In genomic region chr5:114859253-114859652, GRCm38 (mm10) we compare ENCODE assay signal across 9 mouse cellular contexts. TPM values are rescaled to one million over a fixed set of nuclear protein-coding genes. Genes with fewer than 3 reads are reported as not detected.
DNase-seq lines count a peak whose midpoint lies in the region; ATAC-seq and TF ChIP-seq lines count a peak whose summit lies in the region.
"Had no signal": no experiment of that assay in that cellular context is flagged by ENCODE, and none has a peak within 500 bp of the region (broad histone marks: within the 10 kb centered on the region; RNA-seq: fewer than 3 reads in every experiment).

No protein-coding gene starts in this region.

- H3K36me3 ChIP-seq in forebrain, embryonic 11.5 days (ENCODE audit: control insufficient read depth, insufficient read depth, low read length) = no peaks in the 10 kb centered on the region
- H3K36me3 ChIP-seq in liver, postnatal 0 days (replicated peaks; ENCODE audit: insufficient read depth, low read length) = no peaks in the 10 kb centered on the region
- H3K36me3 ChIP-seq in neural tube, embryonic 15.5 days = no peaks in the 10 kb centered on the region
- no peaks in the 10 kb centered on the region for H3K36me3 ChIP-seq in thymus, adult 2 months (ENCODE audit: control insufficient read depth, insufficient read depth, low read length)

- no peak overlapping the region for H3K27ac ChIP-seq in forebrain, embryonic 11.5 days (ENCODE audit: low read depth, low read length)
- no peak overlapping the region for H3K27ac ChIP-seq in liver, postnatal 0 days (ENCODE audit: low read depth)
- 0 out of 2 replicates have a peak overlapping the region, but pooled peaks have one; percentile 0 for H3K27ac ChIP-seq in neural tube, embryonic 15.5 days (replicated peaks)
- H3K27ac ChIP-seq in thymus, adult 2 months (ENCODE audit: control insufficient read depth, insufficient read depth, low read length) = no peak overlapping the region

- peak overlapping the region; percentile 52 for H3K9ac ChIP-seq in forebrain, embryonic 11.5 days (ENCODE audit: low read length)
- no peak overlapping the region for H3K9ac ChIP-seq in liver, postnatal 0 days (replicated peaks)
- H3K9ac ChIP-seq in neural tube, embryonic 15.5 days (replicated peaks) = peak overlapping the region; percentile 30; the same call in 1 of the 2 replicates

- no peak for TF ChIP-seq POLR2A in thymus, adult 2 months (IDR thresholded peaks at IDR 0.05; ENCODE audit: control insufficient read depth, extremely low read depth, insufficient read depth, low read length, poor library complexity)

- H3K9me3 ChIP-seq in forebrain, embryonic 11.5 days (ENCODE audit: control insufficient read depth, low read length) = no peaks in the 10 kb centered on the region
- H3K9me3 ChIP-seq in liver, postnatal 0 days (ENCODE audit: low read length) = no peaks in the 10 kb centered on the region
- no peaks in the 10 kb centered on the region for H3K9me3 ChIP-seq in neural tube, embryonic 15.5 days (replicated peaks)

- intact Hi-C loops in heart, postnatal 10 days (cut with DNase I) = loop anchor here (2.0 kb wide), 1 partner anchor 156 kb away; no protein-coding TSS in a partner anchor

- peak overlapping the region; percentile 18 for H3K4me3 ChIP-seq in forebrain, embryonic 11.5 days (ENCODE audit: low read depth, low read length)
- no peak overlapping the region for H3K4me3 ChIP-seq in liver, postnatal 0 days (ENCODE audit: low read depth, low read length)
- H3K4me3 ChIP-seq in neural tube, embryonic 15.5 days (replicated peaks) = peak overlapping the region; percentile 28
- no peak overlapping the region for H3K4me3 ChIP-seq in thymus, adult 2 months (ENCODE audit: control insufficient read depth, insufficient read depth, low read length)

- no peak for TF ChIP-seq EP300 in liver, postnatal 0 days (IDR thresholded peaks at IDR 0.05; ENCODE audit: low read depth)

- WGBS in forebrain, embryonic 11.5 days = 4% methylated on average over 18 of the region's 18 CpGs
- 5% methylated on average over 18 of the region's 18 CpGs for WGBS in liver, postnatal 0 days (ENCODE audit: insufficient replicate concordance)
- 5% methylated on average over 18 of the region's 18 CpGs for WGBS in neural tube, embryonic 15.5 days
- WGBS in thymus, adult 2 months = 6% methylated on average over 18 of the region's 18 CpGs

- H3K4me1 ChIP-seq in forebrain, embryonic 11.5 days (replicated peaks; ENCODE audit: control insufficient read depth, insufficient read depth, low read length) = no peaks in the 10 kb centered on the region
- H3K4me1 ChIP-seq in liver, postnatal 0 days (ENCODE audit: insufficient read depth) = peaks cover 4% of the 10 kb centered on the region; the same call in 1 of the 2 replicates
- 0 out of 2 replicates have a peak, but pooled peaks cover 4% of the 10 kb centered on the region for H3K4me1 ChIP-seq in neural tube, embryonic 15.5 days
- 0 out of 2 replicates have a peak, but pooled peaks cover 2% of the 10 kb centered on the region for H3K4me1 ChIP-seq in thymus, adult 2 months (replicated peaks; ENCODE audit: control insufficient read depth, insufficient read depth, low read length)

- ATAC-seq in forebrain, embryonic 11.5 days (replicated peaks; ENCODE audit: low FRiP score) = no peak
- 0 out of 2 replicates have a peak, but pooled peaks have one; percentile 26 for ATAC-seq in liver, postnatal 0 days
- peak; percentile 79 for ATAC-seq in neural tube, embryonic 15.5 days (ENCODE audit: low FRiP score)

- peak; percentile 44 to 60 for DNase-seq in CD8-positive naive resting alpha-beta T cell, adult 2 months (ENCODE audit: low read depth in 2 of 2, low spot score in 2 of 2)
- DNase-seq in c-Kit-positive CD71-negative TER-119-negative erythroid progenitor cells, embryonic 14.5 days (ENCODE audit: low read depth) = peak; percentile 53
- peak; percentile 90 for DNase-seq in forebrain, embryonic 11.5 days (ENCODE audit: low spot score)
- peak; percentile 71 to 83 for DNase-seq in heart, postnatal 10 days
- DNase-seq in kidney, postnatal 4 days = peak; percentile 85 to 87
- peak; percentile 82 for DNase-seq in liver, postnatal 0 days
- peak; percentile 54 for DNase-seq in thymus, adult 2 months

- peak overlapping the region; percentile 57 for H3K4me2 ChIP-seq in forebrain, embryonic 11.5 days (ENCODE audit: low read depth, low read length, severe bottlenecking)
- H3K4me2 ChIP-seq in liver, postnatal 0 days (ENCODE audit: low read depth, low read length) = peak overlapping the region; percentile 10; the same call in 1 of the 2 replicates
- H3K4me2 ChIP-seq in neural tube, embryonic 15.5 days = peak overlapping the region; percentile 53

- no peaks in the 10 kb centered on the region for H3K27me3 ChIP-seq in forebrain, embryonic 11.5 days (ENCODE audit: control insufficient read depth, insufficient read depth, low read length)
- H3K27me3 ChIP-seq in liver, postnatal 0 days (ENCODE audit: insufficient read depth, low read length) = 0 out of 2 replicates have a peak, but pooled peaks cover 10% of the 10 kb centered on the region
- H3K27me3 ChIP-seq in neural tube, embryonic 15.5 days (replicated peaks) = 0 out of 2 replicates have a peak, but pooled peaks cover 5% of the 10 kb centered on the region
- H3K27me3 ChIP-seq in thymus, adult 2 months (ENCODE audit: control insufficient read depth, insufficient read depth, low read length) = no peaks in the 10 kb centered on the region

- TF ChIP-seq CTCF in liver, postnatal 0 days (IDR thresholded peaks at IDR 0.05; ENCODE audit: low read depth) = peak; percentile 85
- TF ChIP-seq CTCF in thymus, adult 2 months (IDR thresholded peaks at IDR 0.05; ENCODE audit: borderline replicate concordance, control insufficient read depth, extremely low read depth, insufficient read depth, low read length, poor library complexity) = peak; percentile 75; the same call in 1 of the 2 replicates

RNA-seq across cellular contexts. Expression of gene Gm9936, which starts 0.8 kb away (rescaled TPM):
- polyA plus RNA-seq in forebrain, embryonic 11.5 days (2014; fragmentation: Nextera tagmentation; extraction: Ambion mirVana) = 0.39 and 0.40 TPM in 2 replicates
- total RNA-seq in heart, postnatal 10 days (2021) = not detected
- polyA plus RNA-seq in liver, postnatal 0 days (2015; fragmentation: Nextera tagmentation; extraction: Ambion mirVana) = not detected in 2 replicates
- polyA plus RNA-seq in neural tube, embryonic 15.5 days (2015; fragmentation: Nextera tagmentation; extraction: Ambion mirVana) = 2.0 and 2.1 TPM in 2 replicates
- polyA plus RNA-seq in thymus, adult 2 months (2012; rRNA removed) = 0.04 TPM in 1 of 2 replicates, not detected in the other

RNA-seq across cellular contexts. Expression of gene 4930519G04Rik, which starts 5.8 kb away (rescaled TPM):
- not detected in 2 replicates for polyA plus RNA-seq in forebrain, embryonic 11.5 days (2014; fragmentation: Nextera tagmentation; extraction: Ambion mirVana)
- not detected for total RNA-seq in heart, postnatal 10 days (2021)
- polyA plus RNA-seq in liver, postnatal 0 days (2015; fragmentation: Nextera tagmentation; extraction: Ambion mirVana) = not detected in 2 replicates
- not detected in 2 replicates for polyA plus RNA-seq in neural tube, embryonic 15.5 days (2015; fragmentation: Nextera tagmentation; extraction: Ambion mirVana)
- polyA plus RNA-seq in thymus, adult 2 months (2012; rRNA removed) = not detected in 2 replicates
- polyA plus RNA-seq: liver, embryonic 16.5 days had no signal

RNA-seq across cellular contexts. Expression of gene 1500011B03Rik, which starts 36.0 kb away (rescaled TPM):
- polyA plus RNA-seq in forebrain, embryonic 11.5 days (2014; fragmentation: Nextera tagmentation; extraction: Ambion mirVana) = 133 and 149 TPM in 2 replicates
- 10 to 100 TPM; 15.5 to 17.8 TPM for total RNA-seq in heart, postnatal 10 days (2021)
- polyA plus RNA-seq in liver, postnatal 0 days (2015; fragmentation: Nextera tagmentation; extraction: Ambion mirVana) = 31.2 and 32.5 TPM in 2 replicates
- 254 and 302 TPM in 2 replicates for polyA plus RNA-seq in neural tube, embryonic 15.5 days (2015; fragmentation: Nextera tagmentation; extraction: Ambion mirVana)
- polyA plus RNA-seq in thymus, adult 2 months (2012; rRNA removed) = 46.4 and 53.8 TPM in 2 replicates

RNA-seq across cellular contexts. Expression of gene Oasl2, which starts 37.5 kb away (rescaled TPM):
- 1.4 and 1.5 TPM in 2 replicates for polyA plus RNA-seq in forebrain, embryonic 11.5 days (2014; fragmentation: Nextera tagmentation; extraction: Ambion mirVana)
- total RNA-seq in heart, postnatal 10 days (2021) = 1 to 10 TPM; 2.2 to 3.7 TPM
- polyA plus RNA-seq in liver, postnatal 0 days (2015; fragmentation: Nextera tagmentation; extraction: Ambion mirVana) = 7.8 and 10.1 TPM in 2 replicates
- polyA plus RNA-seq in neural tube, embryonic 15.5 days (2015; fragmentation: Nextera tagmentation; extraction: Ambion mirVana) = 4.2 and 22.0 TPM in 2 replicates
- 22.0 and 31.7 TPM in 2 replicates for polyA plus RNA-seq in thymus, adult 2 months (2012; rRNA removed)

Comparison
In these comparisons a context has a peak if more than half of its experiments do, and no peak if none do; other contexts are left out.
1. H3K4me3 ChIP-seq: peak in forebrain, embryonic 11.5 days (single experiment) and neural tube, embryonic 15.5 days (single experiment); none in liver, postnatal 0 days (single experiment) and thymus, adult 2 months (single experiment).
2. Peak in every context shown above with its lines, with median percentiles within 50 percentile points of each other: DNase-seq and H3K4me2 ChIP-seq.